Mouse (Mus musculus) naive thymus-derived CD4-positive, alpha-beta T cell, adult 2 months (primary cell): ENCODE results near the gene Klk13.

Experiments used
- DNase-seq: peaks from one replicate; pipeline ENCODE4 v3.0.0-alpha.2; 2011; ENCODE audit warnings: low read depth

Klk13 gene

GRCm38 (mm10) chr7:43771916-43772315 lies 59.5 kb downstream of the Klk13 start:
- no peak for DNase-seq

GRCm38 (mm10) chr7:43772901-43773300 lies 60.5 kb downstream of the Klk13 start:
- DNase-seq, result no peak

- DNase-seq, result no peak
Measured at GRCm38 (mm10) chr7:43774364-43774763, 62.0 kb downstream of the Klk13 start, which contains the start of gene Klk11. Gene Klk11 (plus strand): TSS chr7:43774604.

GRCm38 (mm10) chr7:43774802-43775201 lies 62.4 kb downstream of the Klk13 start:
- no peak for DNase-seq

GRCm38 (mm10) chr7:43775311-43776057 lies 63.1 kb downstream of the Klk13 start:
- no peak for DNase-seq

- DNase-seq, result no peak
Measured at GRCm38 (mm10) chr7:43776506-43776905, 64.1 kb downstream of the Klk13 start.
